Mouse (Mus musculus) stomach, embryonic 14.5 days (tissue): ENCODE results near the gene Tmem114. TPM values are rescaled to one million over a fixed set of nuclear protein-coding genes. Genes with fewer than 3 reads are reported as not detected.
A peak's percentile ranks its signal among the peaks of the same experiment; 100 is the strongest.

Source experiments
- ATAC-seq: fragments of 200-750 bp; cut with Nextera tagmentation; 2 replicates; pipeline ENCODE4 v1.8.0; 2017; ENCODE audit warnings: low read depth, moderate TSS enrichment; ENCODE audit not compliant: insufficient number of reproducible peaks, insufficient read depth, low FRiP score
- H3K27ac ChIP-seq: fragments of 300-500 bp; sonication (generic); 2 replicates; pipeline ENCODE4 v1.5.1; 2014; ENCODE audit warnings: mild to moderate bottlenecking, low read length, moderate library complexity, mixed read lengths
- H3K27me3 ChIP-seq: fragments of 300-500 bp; sonication (generic); 2 replicates; pipeline ENCODE4 v1.6.1; 2014; ENCODE audit warnings: low read length, control low read depth, mixed read lengths; ENCODE audit not compliant: control insufficient read depth, insufficient read depth
- H3K36me3 ChIP-seq: fragments of 300-500 bp; sonication (generic); 2 replicates; pipeline ENCODE4 v1.6.1; 2014; ENCODE audit warnings: mild to moderate bottlenecking, control low read depth, low read length, moderate library complexity, mixed read lengths; ENCODE audit not compliant: control insufficient read depth, insufficient read depth
- H3K4me1 ChIP-seq: fragments of 300-500 bp; sonication (generic); 2 replicates; pipeline ENCODE4 v1.6.1; 2014; ENCODE audit warnings: low read length, control low read depth, mixed read lengths; ENCODE audit not compliant: control insufficient read depth, insufficient read depth
- H3K4me2 ChIP-seq: fragments of 300-500 bp; sonication (generic); replicated peaks from 2 replicates; pipeline ENCODE4 v1.6.1; 2014; ENCODE audit warnings: low read depth, low read length, control low read depth
- H3K4me3 ChIP-seq: fragments of 300-500 bp; sonication (generic); 2 replicates; pipeline ENCODE4 v1.5.1; 2014; ENCODE audit warnings: low read depth, low read length, control low read depth
- H3K9ac ChIP-seq: fragments of 300-500 bp; sonication (generic); replicated peaks from 2 replicates; pipeline ENCODE4 v1.6.1; 2014; ENCODE audit warnings: low read depth, mild to moderate bottlenecking, control low read depth, low read length, moderate library complexity, mixed read lengths
- H3K9me3 ChIP-seq: fragments of 300-500 bp; sonication (generic); 2 replicates; pipeline ENCODE4 v1.6.1; 2016; ENCODE audit warnings: low read depth, low read length, control low read depth; ENCODE audit not compliant: control insufficient read depth
- WGBS: fragments of 180-500 bp; shearing (Covaris S2); extraction: QIAGEN DNeasy Blood & Tissue Kit; methylation state at CpG from one replicate; pipeline ENCODE4 v1.1.7; 2014; 5-methylcytosine and 5-hydroxymethylcytosine counted together
- polyA plus RNA-seq: library from polyadenylated mRNA; unstranded; fragments of >200 nt; fragmentation: Nextera tagmentation; extraction: Ambion mirVana; gene quantifications from 2 replicates; pipeline ENCODE4 v1.2.1, GENCODE M21; 2014

Tmem114 gene
- polyA plus RNA-seq, 1 experiment from 2014 or later = not detected

DNA sequence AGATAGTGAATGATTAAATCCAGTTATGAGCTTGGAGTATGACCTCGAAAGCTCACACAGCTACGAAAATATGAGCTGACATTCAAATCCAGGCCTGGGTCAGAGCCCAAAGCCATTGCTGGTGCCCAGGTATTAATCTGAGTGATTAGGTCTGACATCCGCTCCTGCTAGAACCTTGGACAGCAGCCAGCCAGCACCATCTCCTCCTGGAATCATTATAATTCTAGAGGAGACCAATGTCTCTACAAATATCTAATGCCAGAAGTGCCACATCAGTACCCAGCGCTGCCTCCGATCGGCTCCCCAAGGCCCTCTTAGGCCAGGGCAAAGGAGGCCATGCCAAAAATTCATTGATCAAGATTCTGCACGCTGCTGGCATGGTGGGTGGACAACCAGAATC is 20.0 kb upstream of the Tmem114 start:
- no peak overlapping the region for H3K27ac ChIP-seq
- H3K4me2 ChIP-seq = no peak overlapping the region
- no peak overlapping the region for H3K4me3 ChIP-seq
- H3K9me3 ChIP-seq = no peaks in the 10 kb centered on the region
- H3K4me1 ChIP-seq = no peaks in the 10 kb centered on the region
- 78% methylated on average over 7 of the region's 7 CpGs for WGBS
- no peak overlapping the region for H3K9ac ChIP-seq
- no peaks in the 10 kb centered on the region for H3K27me3 ChIP-seq
- H3K36me3 ChIP-seq = no peaks in the 10 kb centered on the region
- ATAC-seq = no peak

DNA sequence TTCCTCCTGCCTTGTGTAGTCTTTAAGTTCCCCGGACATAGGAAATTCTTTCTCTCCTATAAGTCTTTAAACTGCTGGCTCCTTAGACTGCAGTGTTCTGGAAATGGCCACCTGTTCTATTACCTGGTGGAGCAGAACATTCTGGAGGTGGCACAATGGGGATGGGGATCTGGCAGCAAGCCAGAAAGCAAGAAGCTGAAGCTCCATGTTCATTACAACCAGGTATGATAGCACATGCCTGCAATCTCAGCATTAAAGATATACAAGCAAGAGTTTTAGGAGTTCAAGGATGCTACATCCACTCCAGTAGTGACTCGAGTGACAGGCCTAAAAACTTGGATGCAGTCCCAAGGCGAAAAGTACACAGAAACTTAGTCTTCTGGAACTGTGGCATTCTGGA is 7.7 kb upstream of the Tmem114 start:
- WGBS = 87% methylated on average over 3 of the region's 3 CpGs

DNA sequence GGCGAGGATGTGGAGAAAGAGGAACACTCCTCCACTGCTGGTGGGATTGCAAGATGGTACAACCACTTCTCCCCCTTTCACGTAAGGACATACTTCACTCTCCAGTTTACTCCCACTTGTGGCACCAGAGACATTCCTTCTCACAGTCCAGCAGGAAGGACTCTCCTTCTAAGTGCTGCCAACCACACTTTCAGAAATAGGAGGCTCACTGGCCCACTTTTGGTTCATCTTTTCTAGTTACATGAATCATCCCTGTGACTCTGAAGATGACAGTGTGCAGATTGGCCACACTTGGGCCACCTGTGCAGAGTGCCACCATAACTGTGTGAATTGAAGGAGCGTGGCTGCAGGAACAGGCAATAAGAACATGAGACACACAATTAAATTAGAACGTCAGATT is 4.6 kb upstream of the Tmem114 start:
- no peak for ATAC-seq

More for the DNA sequence above, 7.7 kb upstream of the Tmem114 start:
- H3K27ac ChIP-seq = no peak overlapping the region
- no peak for ATAC-seq
- no peak overlapping the region for H3K4me2 ChIP-seq
- H3K4me3 ChIP-seq = no peak overlapping the region
- H3K4me1 ChIP-seq = no peaks in the 10 kb centered on the region
- no peaks in the 10 kb centered on the region for H3K36me3 ChIP-seq
- no peaks in the 10 kb centered on the region for H3K27me3 ChIP-seq
- no peaks in the 10 kb centered on the region for H3K9me3 ChIP-seq
- no peak overlapping the region for H3K9ac ChIP-seq

DNA sequence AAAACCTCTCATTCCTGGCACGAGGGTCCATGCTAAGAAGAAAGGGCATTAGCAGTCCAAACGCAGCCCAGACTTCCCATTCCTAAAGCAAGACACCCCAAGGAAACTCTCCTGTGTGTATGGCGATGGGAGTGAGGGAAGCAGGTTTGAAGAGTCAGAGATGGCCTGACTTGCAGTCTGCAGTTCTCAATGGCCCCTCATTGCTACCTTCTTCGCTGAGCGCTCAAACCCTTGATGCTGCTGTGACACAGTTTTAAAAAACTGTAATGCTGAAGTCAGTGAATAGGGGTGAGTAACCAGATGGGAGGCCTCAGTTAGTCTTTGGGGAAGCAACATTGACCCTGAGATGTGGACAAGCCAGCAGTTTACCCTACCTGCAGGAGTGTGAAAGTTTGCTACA is 800 bp upstream of the Tmem114 start:
- Histone ChIP-seq H3K27me3 (peaks cover 34% of the 10 kb centered on the region), H3K36me3 (no peaks in the 10 kb centered on the region), H3K9me3 (no peaks in the 10 kb centered on the region), H3K4me2 (no peak overlapping the region), H3K4me1 (no peaks in the 10 kb centered on the region), H3K9ac (no peak overlapping the region), H3K27ac (no peak overlapping the region), H3K4me3 (no peak overlapping the region)
- no peak for ATAC-seq
- 81% methylated on average over 5 of the region's 5 CpGs for WGBS

More for the DNA sequence above, 4.6 kb upstream of the Tmem114 start:
- no peak overlapping the region for H3K27ac ChIP-seq
- peaks cover 18% of the 10 kb centered on the region for H3K27me3 ChIP-seq
- no peak overlapping the region for H3K4me2 ChIP-seq
- no peaks in the 10 kb centered on the region for H3K4me1 ChIP-seq
- H3K36me3 ChIP-seq = no peaks in the 10 kb centered on the region
- H3K4me3 ChIP-seq = no peak overlapping the region
- 84% methylated on average over 4 of the region's 4 CpGs for WGBS
- no peaks in the 10 kb centered on the region for H3K9me3 ChIP-seq
- no peak overlapping the region for H3K9ac ChIP-seq

DNA sequence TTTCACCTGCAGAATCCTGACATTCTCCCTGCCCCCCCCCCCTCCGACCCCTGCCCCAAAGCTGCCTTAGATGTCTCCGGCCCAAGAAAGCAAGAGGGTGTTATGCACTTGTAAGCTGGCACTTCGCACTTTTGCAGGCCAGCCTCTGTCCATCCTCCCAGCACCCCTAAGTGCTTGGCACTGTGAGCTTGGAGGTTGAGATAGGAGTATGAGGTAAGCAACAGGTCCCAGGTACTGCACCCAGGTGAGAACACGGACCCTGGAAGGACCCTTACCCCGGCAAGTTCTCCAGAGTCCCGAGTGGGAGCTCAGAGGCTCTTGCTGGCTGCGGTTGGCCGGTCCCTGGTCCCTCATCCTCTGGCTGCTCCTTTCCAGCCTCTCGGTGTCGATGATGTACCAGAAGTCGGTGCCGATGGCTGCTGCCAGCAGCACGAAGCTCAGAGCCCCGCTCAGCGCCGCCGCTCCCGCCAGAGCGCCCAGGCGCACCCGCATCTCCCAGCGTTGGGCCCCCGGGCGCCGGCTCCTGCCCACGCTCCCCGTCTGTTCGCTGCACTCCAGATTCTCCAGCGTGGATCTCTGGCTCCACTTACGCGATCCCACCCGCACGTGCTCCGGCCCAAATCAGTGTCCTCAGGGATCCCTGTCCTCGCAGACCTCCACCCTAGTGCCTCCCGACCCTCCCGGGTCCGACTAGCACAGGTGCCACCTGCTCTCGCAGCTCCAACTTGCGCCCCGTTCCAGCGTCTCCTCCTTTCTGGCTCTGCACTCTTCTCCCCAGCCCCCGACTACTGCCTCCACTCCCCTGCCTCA is 570 bp downstream of the Tmem114 start:
- H3K27ac ChIP-seq = no peak overlapping the region
- H3K9ac ChIP-seq = no peak overlapping the region
- H3K36me3 ChIP-seq = no peaks in the 10 kb centered on the region
- peak overlapping the region; percentile 38 for H3K4me2 ChIP-seq
- peak overlapping the region; percentile 13 for H3K4me3 ChIP-seq
- H3K9me3 ChIP-seq = no peaks in the 10 kb centered on the region
- H3K27me3 ChIP-seq = peaks cover 34% of the 10 kb centered on the region
- no peak for ATAC-seq
- H3K4me1 ChIP-seq = no peaks in the 10 kb centered on the region
- WGBS = 5% methylated on average over 43 of the region's 43 CpGs

DNA sequence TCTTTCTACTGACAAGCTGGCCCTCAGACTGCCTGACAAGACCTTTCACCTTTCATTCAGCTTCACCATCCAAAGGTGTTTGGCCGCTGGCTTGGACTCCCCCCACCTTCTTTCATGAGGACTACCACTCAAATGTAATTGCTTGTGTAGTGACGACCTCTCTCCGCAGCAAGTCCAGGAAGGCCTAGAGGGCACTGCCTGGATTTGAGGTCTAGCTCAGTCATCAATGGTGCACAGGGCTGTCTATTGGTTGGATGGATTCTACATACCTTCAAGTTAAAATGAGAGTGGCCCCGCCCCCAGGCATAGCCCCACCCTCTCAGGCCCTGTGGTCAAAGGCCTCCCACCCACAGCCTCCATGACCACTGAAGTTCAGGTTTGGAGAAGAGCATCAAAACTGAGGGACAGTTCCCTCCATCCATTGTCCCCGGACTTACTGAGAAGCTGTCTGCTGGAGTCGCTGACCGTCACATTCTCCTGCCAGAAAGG is 1.3 kb downstream of the Tmem114 start:
- H3K9me3 ChIP-seq = no peaks in the 10 kb centered on the region
- no peak overlapping the region for H3K9ac ChIP-seq
- no peak overlapping the region for H3K4me2 ChIP-seq
- WGBS = 43% methylated on average over 7 of the region's 7 CpGs
- no peak overlapping the region for H3K4me3 ChIP-seq
- no peak overlapping the region for H3K27ac ChIP-seq
- no peak for ATAC-seq
- peaks cover 34% of the 10 kb centered on the region for H3K27me3 ChIP-seq
- H3K4me1 ChIP-seq = no peaks in the 10 kb centered on the region
- no peaks in the 10 kb centered on the region for H3K36me3 ChIP-seq

DNA sequence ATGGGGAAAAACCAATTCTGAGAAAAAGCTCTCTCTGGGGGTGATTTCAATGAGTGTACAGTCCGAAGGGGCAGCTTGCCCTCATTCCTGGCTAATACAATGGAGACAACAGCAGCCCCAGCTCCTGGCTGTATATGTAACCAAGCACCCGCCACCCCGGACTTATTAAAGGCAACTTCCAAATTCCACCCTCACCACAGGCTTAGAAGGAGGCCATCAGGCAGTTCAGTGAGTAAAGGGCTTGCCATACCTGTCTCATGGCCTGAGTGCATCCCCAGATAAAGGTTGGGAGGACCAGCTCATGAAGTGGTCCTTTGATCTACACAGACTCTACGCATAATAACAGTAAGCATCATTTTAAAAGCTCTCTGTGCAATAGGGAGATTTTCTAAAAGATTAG is 4.1 kb downstream of the Tmem114 start:
- Histone ChIP-seq H3K4me3 (no peak overlapping the region), H3K4me1 (no peaks in the 10 kb centered on the region), H3K4me2 (no peak overlapping the region), H3K36me3 (no peaks in the 10 kb centered on the region), H3K9me3 (no peaks in the 10 kb centered on the region), H3K27ac (no peak overlapping the region), H3K9ac (no peak overlapping the region), H3K27me3 (peaks cover 25% of the 10 kb centered on the region)
- ATAC-seq = no peak
- WGBS = 88% methylated on average over 4 of the region's 4 CpGs

DNA sequence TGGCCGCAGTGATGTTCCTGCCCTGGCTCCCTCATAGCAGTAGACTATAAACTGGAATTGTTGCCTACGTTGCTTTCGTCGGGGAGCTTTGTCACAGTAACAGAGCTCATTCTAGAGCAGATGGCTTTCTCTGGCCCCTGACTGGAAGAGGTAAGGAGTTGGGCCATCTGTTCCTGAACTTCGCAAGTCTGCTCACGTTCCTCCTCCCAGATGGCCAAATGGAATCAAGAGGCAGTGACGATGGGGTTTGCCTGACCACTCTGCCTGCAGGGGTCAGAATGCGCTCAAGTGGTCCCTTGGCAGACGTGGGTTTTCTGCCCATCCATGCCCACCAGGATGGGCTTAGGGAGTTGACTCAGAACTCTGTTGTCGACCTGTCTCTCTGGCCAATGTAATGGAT is 4.6 kb downstream of the Tmem114 start:
- Histone ChIP-seq H3K4me1 (no peaks in the 10 kb centered on the region), H3K9ac (no peak overlapping the region), H3K27me3 (peaks cover 23% of the 10 kb centered on the region), H3K4me3 (no peak overlapping the region), H3K36me3 (no peaks in the 10 kb centered on the region), H3K27ac (no peak overlapping the region), H3K4me2 (no peak overlapping the region), H3K9me3 (no peaks in the 10 kb centered on the region)
- 64% methylated on average over 10 of the region's 10 CpGs for WGBS
- ATAC-seq = no peak

DNA sequence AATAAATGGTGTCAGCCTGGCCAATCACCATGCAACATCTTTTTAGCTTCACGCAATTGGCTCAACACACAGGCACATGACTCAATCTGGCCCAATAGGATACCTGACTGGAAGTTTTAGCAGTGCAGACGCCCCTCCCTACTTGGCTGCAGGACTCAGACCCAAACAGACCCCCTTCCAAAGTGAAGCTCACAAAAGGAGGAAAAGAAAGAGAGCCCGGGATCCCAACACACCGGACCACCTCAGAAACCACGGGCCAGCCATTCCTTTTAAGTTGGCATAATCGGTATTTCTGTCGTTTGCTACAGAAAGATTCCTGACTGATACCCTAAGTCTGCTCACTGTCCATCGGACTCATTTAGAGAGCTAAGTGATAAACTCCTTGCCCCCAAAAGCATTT is 5.3 kb downstream of the Tmem114 start:
- Histone ChIP-seq H3K36me3 (no peaks in the 10 kb centered on the region), H3K27me3 (peaks cover 17% of the 10 kb centered on the region), H3K9me3 (no peaks in the 10 kb centered on the region), H3K4me2 (no peak overlapping the region), H3K27ac (no peak overlapping the region), H3K9ac (no peak overlapping the region), H3K4me1 (no peaks in the 10 kb centered on the region), H3K4me3 (no peak overlapping the region)
- WGBS = 90% methylated on average over 8 of the region's 8 CpGs
- no peak for ATAC-seq
